Mouse (Mus musculus) hindbrain, embryonic 12.5 days (tissue): ENCODE results near the gene Mov10l1. TPM values are rescaled to one million over a fixed set of nuclear protein-coding genes. Genes with fewer than 3 reads are reported as not detected.

Source experiments
- ATAC-seq: fragments of 200-750 bp; cut with Nextera tagmentation; 2 replicates; pipeline ENCODE4 v1.8.0; 2017; ENCODE audit warnings: moderate TSS enrichment; ENCODE audit not compliant: low FRiP score
- H3K27ac ChIP-seq: fragments of 300-500 bp; sonication (generic); 2 replicates; pipeline ENCODE4 v1.5.1; 2016; ENCODE audit warnings: mild to moderate bottlenecking
- H3K27me3 ChIP-seq: fragments of 300-500 bp; sonication (generic); 2 replicates; pipeline ENCODE4 v1.6.1; 2016; ENCODE audit warnings: mild to moderate bottlenecking
- H3K36me3 ChIP-seq: fragments of 300-500 bp; sonication (generic); 2 replicates; pipeline ENCODE4 v1.6.1; 2016; ENCODE audit warnings: mild to moderate bottlenecking
- H3K4me1 ChIP-seq: fragments of 300-500 bp; sonication (generic); 2 replicates; pipeline ENCODE4 v1.6.1; 2016
- H3K4me2 ChIP-seq: fragments of 300-500 bp; sonication (generic); replicated peaks from 2 replicates; pipeline ENCODE4 v1.6.1; 2016; ENCODE audit warnings: mild to moderate bottlenecking
- H3K4me3 ChIP-seq: fragments of 300-500 bp; sonication (generic); 2 replicates; pipeline ENCODE4 v1.5.1; 2016; ENCODE audit warnings: mild to moderate bottlenecking
- H3K9ac ChIP-seq: fragments of 300-500 bp; sonication (generic); 2 replicates; pipeline ENCODE4 v1.6.1; 2016; ENCODE audit warnings: mild to moderate bottlenecking, moderate library complexity
- H3K9me3 ChIP-seq: fragments of 300-500 bp; sonication (generic); replicated peaks from 2 replicates; pipeline ENCODE4 v1.6.1; 2016; ENCODE audit warnings: mild to moderate bottlenecking
- WGBS: fragments of 180-500 bp; shearing (Covaris S2); methylation state at CpG from one replicate; pipeline ENCODE4 v1.1.7; 2016; 5-methylcytosine and 5-hydroxymethylcytosine counted together
- polyA plus RNA-seq: library from polyadenylated mRNA; unstranded; fragments of >200 nt; fragmentation: Nextera tagmentation; extraction: Ambion mirVana; gene quantifications from 2 replicates; pipeline ENCODE4 v1.2.1, GENCODE M21; 2016

The Mov10l1 gene
- polyA plus RNA-seq, 1 experiment from 2014 or later, result not detected

- no peaks in the 10 kb centered on the region for H3K36me3 ChIP-seq
- no peak overlapping the region for H3K4me2 ChIP-seq
- H3K9me3 ChIP-seq, result 0 out of 2 replicates have a peak, but pooled peaks cover 5% of the 10 kb centered on the region
- 78% methylated on average over 5 of the region's 5 CpGs for WGBS
- H3K4me3 ChIP-seq, result no peak overlapping the region
- ATAC-seq, result no peak
- H3K27me3 ChIP-seq, result no peaks in the 10 kb centered on the region
- H3K27ac ChIP-seq, result no peak overlapping the region
- H3K9ac ChIP-seq, result no peak overlapping the region
- H3K4me1 ChIP-seq, result no peaks in the 10 kb centered on the region
Measured at GRCm38 (mm10) chr15:89044381-89044780, 61.7 kb downstream of the Mov10l1 start.

GRCm38 (mm10) chr15:89046356-89046755 lies 63.6 kb downstream of the Mov10l1 start:
- H3K9ac ChIP-seq, result no peak overlapping the region
- H3K4me2 ChIP-seq, result no peak overlapping the region
- H3K4me1 ChIP-seq, result no peaks in the 10 kb centered on the region
- WGBS, result 75% methylated on average over 4 of the region's 4 CpGs
- H3K27me3 ChIP-seq, result no peaks in the 10 kb centered on the region
- 0 out of 2 replicates have a peak, but pooled peaks cover 5% of the 10 kb centered on the region for H3K9me3 ChIP-seq
- no peak overlapping the region for H3K27ac ChIP-seq
- H3K4me3 ChIP-seq, result no peak overlapping the region
- no peak for ATAC-seq
- H3K36me3 ChIP-seq, result no peaks in the 10 kb centered on the region

GRCm38 (mm10) chr15:89054666-89055065 lies 72.0 kb downstream of the Mov10l1 start:
- no peaks in the 10 kb centered on the region for H3K36me3 ChIP-seq
- H3K9ac ChIP-seq, result no peak overlapping the region
- H3K9me3 ChIP-seq, result no peaks in the 10 kb centered on the region
- ATAC-seq, result no peak
- 0 out of 2 replicates have a peak, but pooled peaks cover 4% of the 10 kb centered on the region for H3K4me1 ChIP-seq
- WGBS, result 90% methylated on average over 7 of the region's 7 CpGs
- H3K27me3 ChIP-seq, result peaks cover 21% of the 10 kb centered on the region
- no peak overlapping the region for H3K27ac ChIP-seq
- no peak overlapping the region for H3K4me2 ChIP-seq
- no peak overlapping the region for H3K4me3 ChIP-seq

- Histone ChIP-seq H3K4me1 (0 out of 2 replicates have a peak, but pooled peaks cover 7% of the 10 kb centered on the region), H3K4me3 (no peak overlapping the region; the same call in 1 of the 2 replicates), H3K27me3 (peaks cover 40% of the 10 kb centered on the region), H3K4me2 (peak overlapping the region; percentile 89), H3K27ac (no peak overlapping the region), H3K9ac (no peak overlapping the region), H3K36me3 (no peaks in the 10 kb centered on the region), H3K9me3 (no peaks in the 10 kb centered on the region)
- 31% methylated on average over 6 of the region's 6 CpGs for WGBS
- no peak for ATAC-seq
Measured at GRCm38 (mm10) chr15:89058736-89059135, 76.0 kb downstream of the Mov10l1 start.

- peak within 1 kb of the TSS; percentile 58 for H3K27ac ChIP-seq
- H3K4me1 ChIP-seq, result 0 out of 2 replicates have a peak, but pooled peaks cover 7% of the 10 kb centered on the region
- peaks cover 40% of the 10 kb centered on the region for H3K27me3 ChIP-seq
- no peaks in the 10 kb centered on the region for H3K36me3 ChIP-seq
- ATAC-seq, result 0 out of 2 replicates have a peak, but pooled peaks have one; percentile 33
- no peaks in the 10 kb centered on the region for H3K9me3 ChIP-seq
- WGBS, result 2% methylated on average over 24 of the region's 57 CpGs
- peak within 1 kb of the TSS; percentile 90 for H3K9ac ChIP-seq
- H3K4me2 ChIP-seq, result peak within 1 kb of the TSS; percentile 89
- peak within 1 kb of the TSS; percentile 82 for H3K4me3 ChIP-seq
Measured at GRCm38 (mm10) chr15:89059161-89059931, 76.6 kb downstream of the Mov10l1 start, which contains the start of gene Panx2. Panx2 (plus strand) TSS chr15:89059734.

GRCm38 (mm10) chr15:89060032-89060681 lies 77.4 kb downstream of the Mov10l1 start:
- peak; percentile 64 for ATAC-seq
- Histone ChIP-seq H3K4me3 (peak overlapping the region; percentile 82), H3K36me3 (no peaks in the 10 kb centered on the region), H3K9ac (peak overlapping the region; percentile 90), H3K4me2 (peak overlapping the region; percentile 89), H3K27ac (peak overlapping the region; percentile 58; the same call in 1 of the 2 replicates), H3K4me1 (0 out of 2 replicates have a peak, but pooled peaks cover 7% of the 10 kb centered on the region), H3K27me3 (peaks cover 43% of the 10 kb centered on the region), H3K9me3 (no peaks in the 10 kb centered on the region)
- WGBS, result 1% methylated on average over 40 of the region's 48 CpGs

GRCm38 (mm10) chr15:89060811-89061460 lies 78.2 kb downstream of the Mov10l1 start:
- 82% methylated on average over 12 of the region's 12 CpGs for WGBS
- Histone ChIP-seq H3K36me3 (no peaks in the 10 kb centered on the region), H3K4me3 (peak overlapping the region; percentile 7; the same call in 1 of the 2 replicates), H3K27ac (no peak overlapping the region), H3K27me3 (peaks cover 49% of the 10 kb centered on the region), H3K4me2 (peak overlapping the region; percentile 89), H3K4me1 (0 out of 2 replicates have a peak, but pooled peaks cover 7% of the 10 kb centered on the region), H3K9me3 (no peaks in the 10 kb centered on the region), H3K9ac (peak overlapping the region; percentile 13; the same call in 1 of the 2 replicates)
- ATAC-seq, result 0 out of 2 replicates have a peak, but pooled peaks have one; percentile 19

- no peak overlapping the region for H3K9ac ChIP-seq
- no peak overlapping the region for H3K4me3 ChIP-seq
- peaks cover 59% of the 10 kb centered on the region for H3K27me3 ChIP-seq
- H3K4me2 ChIP-seq, result no peak overlapping the region
- no peak overlapping the region for H3K27ac ChIP-seq
- 92% methylated on average over 6 of the region's 6 CpGs for WGBS
- no peaks in the 10 kb centered on the region for H3K9me3 ChIP-seq
- H3K4me1 ChIP-seq, result 0 out of 2 replicates have a peak, but pooled peaks cover 7% of the 10 kb centered on the region
- ATAC-seq, result no peak
- no peaks in the 10 kb centered on the region for H3K36me3 ChIP-seq
Measured at GRCm38 (mm10) chr15:89061761-89062517, 79.2 kb downstream of the Mov10l1 start.

- H3K4me3 ChIP-seq, result no peak overlapping the region
- no peak for ATAC-seq
- H3K36me3 ChIP-seq, result no peaks in the 10 kb centered on the region
- 90% methylated on average over 5 of the region's 5 CpGs for WGBS
- H3K9ac ChIP-seq, result no peak overlapping the region
- H3K4me2 ChIP-seq, result no peak overlapping the region
- H3K27ac ChIP-seq, result no peak overlapping the region
- peaks cover 7% of the 10 kb centered on the region; the same call in 1 of the 2 replicates for H3K4me1 ChIP-seq
- H3K27me3 ChIP-seq, result peaks cover 61% of the 10 kb centered on the region
- H3K9me3 ChIP-seq, result no peaks in the 10 kb centered on the region
Measured at GRCm38 (mm10) chr15:89062518-89062910, 79.8 kb downstream of the Mov10l1 start.

GRCm38 (mm10) chr15:89063001-89063400 lies 80.3 kb downstream of the Mov10l1 start:
- peaks cover 62% of the 10 kb centered on the region for H3K27me3 ChIP-seq
- no peak overlapping the region for H3K4me2 ChIP-seq
- no peak overlapping the region for H3K9ac ChIP-seq
- H3K27ac ChIP-seq, result no peak overlapping the region
- peaks cover 9% of the 10 kb centered on the region; the same call in 1 of the 2 replicates for H3K4me1 ChIP-seq
- WGBS, result 80% methylated on average over 7 of the region's 7 CpGs
- no peaks in the 10 kb centered on the region for H3K9me3 ChIP-seq
- no peaks in the 10 kb centered on the region for H3K36me3 ChIP-seq
- no peak overlapping the region for H3K4me3 ChIP-seq
- no peak for ATAC-seq

GRCm38 (mm10) chr15:89063536-89063935 lies 80.8 kb downstream of the Mov10l1 start:
- no peak overlapping the region for H3K4me2 ChIP-seq
- H3K4me3 ChIP-seq, result no peak overlapping the region
- H3K4me1 ChIP-seq, result peaks cover 9% of the 10 kb centered on the region; the same call in 1 of the 2 replicates
- WGBS, result 76% methylated on average over 6 of the region's 6 CpGs
- H3K9ac ChIP-seq, result no peak overlapping the region
- H3K36me3 ChIP-seq, result no peaks in the 10 kb centered on the region
- no peak for ATAC-seq
- H3K9me3 ChIP-seq, result no peaks in the 10 kb centered on the region
- no peak overlapping the region for H3K27ac ChIP-seq
- H3K27me3 ChIP-seq, result peaks cover 62% of the 10 kb centered on the region
